ENCODE assay signal across 18 mouse cellular contexts in the genomic region with DNA sequence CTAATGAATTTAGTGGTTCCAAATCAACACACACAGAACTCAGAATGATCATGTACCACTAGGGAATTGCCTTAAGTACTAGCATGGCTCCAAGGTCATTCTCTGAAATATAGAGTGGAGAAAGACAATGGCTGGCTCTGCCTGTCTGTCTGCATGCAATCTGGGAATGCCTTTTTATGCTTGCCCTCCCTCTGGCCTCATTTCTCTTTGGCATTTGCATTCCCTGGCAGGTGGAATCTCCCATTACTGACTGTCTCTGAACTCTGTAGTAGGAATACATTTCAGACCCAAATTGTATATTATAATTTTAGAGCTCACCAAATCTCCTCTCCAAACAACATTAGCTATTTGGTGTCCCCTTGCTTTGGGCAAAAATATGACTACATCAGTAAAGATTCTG.
DNase-seq lines count a peak whose midpoint lies in the region; ATAC-seq lines count a peak whose summit lies in the region.
"Had no signal": no experiment of that assay in that cellular context is flagged by ENCODE, and none has a peak within 500 bp of the region (broad histone marks: within the 10 kb centered on the region; RNA-seq: fewer than 3 reads in every experiment).

No protein-coding gene starts in this region.

- peak; percentile 80 for ATAC-seq in cerebellum, adult (ENCODE audit: insufficient number of reproducible peaks, low FRiP score, low TSS enrichment)
- no peak for ATAC-seq in CD4-positive, CD25-positive, alpha-beta regulatory T cell, adult 4 months
- ATAC-seq: activated CD4-positive, CD25-positive, alpha-beta regulatory T cell, adult 4 months; forebrain, embryonic 15.5 days; intestine, embryonic 16.5 days; Patski had no signal

- no peak for DNase-seq in cerebellum, postnatal 4 days (ENCODE audit: low spot score in 2 of 2)
- DNase-seq in cerebellum, postnatal 14 days: peak; percentile 26 to 66
- no peak for DNase-seq in cerebellum, adult 11-12 months
- peak; percentile 35 for DNase-seq in Muller cell, postnatal 12 days (ENCODE audit: inconsistent ontology term)
- peak; percentile 18 to 21 for DNase-seq in cerebellum, postnatal 36 days
- DNase-seq in left cerebral cortex, postnatal 36 days (ENCODE audit: low spot score in 2 of 2): no peak
- DNase-seq: adrenal gland, postnatal 14 days; B cell, adult 2 months; gastrocnemius, postnatal 36 days; heart, adult 11 months; heart, postnatal 36 days; kidney, adult 2 months had no signal

- intact Hi-C loops in left cerebral cortex, postnatal 36 days (cut with DNase I): no loop called here

Comparison
In these comparisons a context has a peak if more than half of its experiments do, and no peak if none do; other contexts are left out.
1. DNase-seq: peak in cerebellum, postnatal 14 days (2 of 2), Muller cell, postnatal 12 days (single experiment) and cerebellum, postnatal 36 days (2 of 2); none in cerebellum, postnatal 4 days (0 of 2), cerebellum, adult 11-12 months (single experiment) and left cerebral cortex, postnatal 36 days (0 of 2).